Mouse (Mus musculus) forebrain, embryonic 15.5 days (tissue): Measurements from ENCODE around the gene Tbx2. TPM values are rescaled to one million over a fixed set of nuclear protein-coding genes. Genes with fewer than 3 reads are reported as not detected.
A peak's percentile ranks its signal among the peaks of the same experiment; 100 is the strongest.

Source experiments
- ATAC-seq: fragments of 200-750 bp; cut with Nextera tagmentation; replicated peaks from 2 replicates; pipeline ENCODE4 v1.8.0; 2017; ENCODE audit warnings: mild to moderate bottlenecking, moderate TSS enrichment, moderate library complexity
- H3K27ac ChIP-seq: fragments of 300-500 bp; sonication (generic); replicated peaks from 2 replicates; pipeline ENCODE4 v1.5.1; 2015; ENCODE audit warnings: mild to moderate bottlenecking, inconsistent platforms
- H3K27me3 ChIP-seq: fragments of 300-500 bp; sonication (generic); 2 replicates; pipeline ENCODE4 v1.6.1; 2015; ENCODE audit warnings: inconsistent platforms
- H3K36me3 ChIP-seq: fragments of 300-500 bp; sonication (generic); 2 replicates; pipeline ENCODE4 v1.6.1; 2015; ENCODE audit warnings: mild to moderate bottlenecking, inconsistent platforms
- H3K4me1 ChIP-seq: fragments of 300-500 bp; sonication (generic); 2 replicates; pipeline ENCODE4 v1.6.1; 2015; ENCODE audit warnings: inconsistent platforms
- H3K4me2 ChIP-seq: fragments of 300-500 bp; sonication (generic); replicated peaks from 2 replicates; pipeline ENCODE4 v1.6.1; 2015; ENCODE audit warnings: mild to moderate bottlenecking, inconsistent platforms
- H3K4me3 ChIP-seq: fragments of 300-500 bp; sonication (generic); 2 replicates; pipeline ENCODE4 v1.5.1; 2015; ENCODE audit warnings: mild to moderate bottlenecking, inconsistent platforms
- H3K9ac ChIP-seq: fragments of 300-500 bp; sonication (generic); replicated peaks from 2 replicates; pipeline ENCODE4 v1.6.1; 2015; ENCODE audit warnings: mild to moderate bottlenecking, inconsistent platforms
- H3K9me3 ChIP-seq: fragments of 300-500 bp; sonication (generic); 2 replicates; pipeline ENCODE4 v1.6.1; 2016; ENCODE audit warnings: inconsistent platforms
- WGBS: fragments of 180-500 bp; shearing (Covaris S2); methylation state at CpG from one replicate; pipeline ENCODE4 v1.1.7; 2015; ENCODE audit warnings: mixed read lengths; 5-methylcytosine and 5-hydroxymethylcytosine counted together
- polyA plus RNA-seq: library from polyadenylated mRNA; unstranded; fragments of >200 nt; fragmentation: Nextera tagmentation; extraction: Ambion mirVana; gene quantifications from 2 replicates; pipeline ENCODE4 v1.2.1, GENCODE M21; 2015

Tbx2 gene
- 0.76 and 0.86 TPM in 2 replicates for polyA plus RNA-seq

GRCm38 (mm10) chr11:85832231-85832924 lies at the start of gene Tbx2:
TSS of gene Tbx2 (plus strand) at chr11:85832551.
- H3K27ac ChIP-seq, result no peak within 1 kb of the TSS
- ATAC-seq, result no peak
- H3K4me2 ChIP-seq, result peak within 1 kb of the TSS; percentile 47
- H3K36me3 ChIP-seq, result no peaks in the 10 kb centered on the region
- WGBS, result under 1% methylated on average over 51 of the region's 52 CpGs
- H3K9ac ChIP-seq, result no peak within 1 kb of the TSS
- peak within 1 kb of the TSS; percentile 32 for H3K4me3 ChIP-seq
- peaks cover 34% of the 10 kb centered on the region for H3K4me1 ChIP-seq
- H3K9me3 ChIP-seq, result no peaks in the 10 kb centered on the region
- H3K27me3 ChIP-seq, result peaks cover 85% of the 10 kb centered on the region

GRCm38 (mm10) chr11:85786113-85786718 lies 46.1 kb upstream of the Tbx2 start:
- no peak overlapping the region for H3K4me3 ChIP-seq
- H3K9ac ChIP-seq, result no peak overlapping the region
- no peaks in the 10 kb centered on the region for H3K36me3 ChIP-seq
- WGBS, result 67% methylated on average over 3 of the region's 3 CpGs
- ATAC-seq, result peak; percentile 29; the same call in 1 of the 2 replicates
- H3K9me3 ChIP-seq, result no peaks in the 10 kb centered on the region
- 0 out of 2 replicates have a peak, but pooled peaks cover 5% of the 10 kb centered on the region for H3K4me1 ChIP-seq
- no peak overlapping the region for H3K4me2 ChIP-seq
- H3K27ac ChIP-seq, result no peak overlapping the region
- H3K27me3 ChIP-seq, result no peaks in the 10 kb centered on the region

GRCm38 (mm10) chr11:85789750-85790149 lies 42.6 kb upstream of the Tbx2 start:
- Histone ChIP-seq H3K4me2 (no peak overlapping the region), H3K27me3 (no peaks in the 10 kb centered on the region), H3K4me1 (0 out of 2 replicates have a peak, but pooled peaks cover 5% of the 10 kb centered on the region), H3K4me3 (no peak overlapping the region), H3K36me3 (no peaks in the 10 kb centered on the region), H3K9ac (no peak overlapping the region), H3K9me3 (no peaks in the 10 kb centered on the region), H3K27ac (no peak overlapping the region)
- 90% methylated on average over 7 of the region's 7 CpGs for WGBS
- ATAC-seq, result no peak

- WGBS, result 85% methylated on average over 2 of the region's 2 CpGs
- no peaks in the 10 kb centered on the region for H3K36me3 ChIP-seq
- H3K27ac ChIP-seq, result no peak overlapping the region
- H3K4me2 ChIP-seq, result no peak overlapping the region
- no peak overlapping the region for H3K4me3 ChIP-seq
- H3K4me1 ChIP-seq, result 0 out of 2 replicates have a peak, but pooled peaks cover 5% of the 10 kb centered on the region
- no peak overlapping the region for H3K9ac ChIP-seq
- no peak for ATAC-seq
- no peaks in the 10 kb centered on the region for H3K9me3 ChIP-seq
- H3K27me3 ChIP-seq, result no peaks in the 10 kb centered on the region
Observed at GRCm38 (mm10) chr11:85790267-85790666, 42.1 kb upstream of the Tbx2 start.

GRCm38 (mm10) chr11:85791212-85791611 lies 41.1 kb upstream of the Tbx2 start:
- H3K9ac ChIP-seq, result no peak overlapping the region
- no peak overlapping the region for H3K27ac ChIP-seq
- no peaks in the 10 kb centered on the region for H3K36me3 ChIP-seq
- H3K4me2 ChIP-seq, result no peak overlapping the region
- ATAC-seq, result no peak
- H3K4me1 ChIP-seq, result 0 out of 2 replicates have a peak, but pooled peaks cover 3% of the 10 kb centered on the region
- no peaks in the 10 kb centered on the region for H3K27me3 ChIP-seq
- H3K9me3 ChIP-seq, result no peaks in the 10 kb centered on the region
- no peak overlapping the region for H3K4me3 ChIP-seq
- 76% methylated on average over 1 of the region's 1 CpGs for WGBS

GRCm38 (mm10) chr11:85792534-85793215 lies 39.7 kb upstream of the Tbx2 start:
- no peak overlapping the region for H3K27ac ChIP-seq
- ATAC-seq, result no peak
- H3K9me3 ChIP-seq, result no peaks in the 10 kb centered on the region
- H3K9ac ChIP-seq, result no peak overlapping the region
- WGBS, result 68% methylated on average over 12 of the region's 12 CpGs
- no peak overlapping the region for H3K4me3 ChIP-seq
- no peaks in the 10 kb centered on the region for H3K27me3 ChIP-seq
- no peaks in the 10 kb centered on the region for H3K36me3 ChIP-seq
- no peaks in the 10 kb centered on the region for H3K4me1 ChIP-seq
- no peak overlapping the region for H3K4me2 ChIP-seq

- Histone ChIP-seq H3K4me3 (no peak overlapping the region), H3K27me3 (no peaks in the 10 kb centered on the region), H3K4me1 (no peaks in the 10 kb centered on the region), H3K27ac (no peak overlapping the region), H3K36me3 (no peaks in the 10 kb centered on the region), H3K9ac (no peak overlapping the region), H3K9me3 (no peaks in the 10 kb centered on the region), H3K4me2 (no peak overlapping the region)
- ATAC-seq, result no peak
- WGBS, result 87% methylated on average over 4 of the region's 4 CpGs
Observed at GRCm38 (mm10) chr11:85799456-85799855, 32.9 kb upstream of the Tbx2 start.

GRCm38 (mm10) chr11:85799856-85800255 lies 32.5 kb upstream of the Tbx2 start:
- Histone ChIP-seq H3K4me1 (no peaks in the 10 kb centered on the region), H3K4me2 (no peak overlapping the region), H3K36me3 (no peaks in the 10 kb centered on the region), H3K9me3 (no peaks in the 10 kb centered on the region), H3K9ac (no peak overlapping the region), H3K27me3 (no peaks in the 10 kb centered on the region), H3K27ac (no peak overlapping the region), H3K4me3 (no peak overlapping the region)
- 81% methylated on average over 19 of the region's 19 CpGs for WGBS
- no peak for ATAC-seq

GRCm38 (mm10) chr11:85800380-85800779 lies 32.0 kb upstream of the Tbx2 start:
- Histone ChIP-seq H3K27me3 (no peaks in the 10 kb centered on the region), H3K9me3 (no peaks in the 10 kb centered on the region), H3K4me2 (no peak overlapping the region), H3K36me3 (no peaks in the 10 kb centered on the region), H3K4me1 (no peaks in the 10 kb centered on the region), H3K4me3 (no peak overlapping the region), H3K27ac (no peak overlapping the region), H3K9ac (no peak overlapping the region)
- WGBS, result 90% methylated on average over 11 of the region's 11 CpGs
- ATAC-seq, result no peak

- no peak overlapping the region for H3K4me2 ChIP-seq
- WGBS, result 80% methylated on average over 5 of the region's 5 CpGs
- no peak overlapping the region for H3K27ac ChIP-seq
- H3K36me3 ChIP-seq, result no peaks in the 10 kb centered on the region
- H3K9me3 ChIP-seq, result no peaks in the 10 kb centered on the region
- H3K4me1 ChIP-seq, result no peaks in the 10 kb centered on the region
- no peak overlapping the region for H3K4me3 ChIP-seq
- H3K27me3 ChIP-seq, result no peaks in the 10 kb centered on the region
- H3K9ac ChIP-seq, result no peak overlapping the region
- no peak for ATAC-seq
Observed at GRCm38 (mm10) chr11:85804048-85804447, 28.3 kb upstream of the Tbx2 start.

- Histone ChIP-seq H3K9me3 (no peaks in the 10 kb centered on the region), H3K4me3 (no peak overlapping the region), H3K27me3 (no peaks in the 10 kb centered on the region), H3K36me3 (no peaks in the 10 kb centered on the region), H3K4me2 (no peak overlapping the region), H3K9ac (no peak overlapping the region), H3K27ac (no peak overlapping the region), H3K4me1 (no peaks in the 10 kb centered on the region)
- ATAC-seq, result no peak
- WGBS, result 86% methylated on average over 1 of the region's 1 CpGs
Observed at GRCm38 (mm10) chr11:85805779-85806178, 26.6 kb upstream of the Tbx2 start.

- H3K9me3 ChIP-seq, result no peaks in the 10 kb centered on the region
- WGBS, result 86% methylated on average over 11 of the region's 11 CpGs
- ATAC-seq, result no peak
- H3K4me2 ChIP-seq, result no peak overlapping the region
- H3K36me3 ChIP-seq, result no peaks in the 10 kb centered on the region
- H3K27ac ChIP-seq, result no peak overlapping the region
- no peaks in the 10 kb centered on the region for H3K4me1 ChIP-seq
- no peak overlapping the region for H3K9ac ChIP-seq
- H3K4me3 ChIP-seq, result no peak overlapping the region
- H3K27me3 ChIP-seq, result no peaks in the 10 kb centered on the region
Observed at GRCm38 (mm10) chr11:85807353-85807752, 25.0 kb upstream of the Tbx2 start.
